Mouse (Mus musculus) heart, adult 18-20 months (tissue): Measurements from ENCODE around the gene Tnfaip1. TPM values are rescaled to one million over a fixed set of nuclear protein-coding genes. Genes with fewer than 3 reads are reported as not detected.
A peak's percentile ranks its signal among the peaks of the same experiment; 100 is the strongest.

Experiments used
- DNase-seq, 2 experiments: peaks; one replicate each; pipeline ENCODE4 v3.0.0; 2021 to 2022; ENCODE audit warnings: mixed read lengths in 1 of 2
- total RNA-seq, 2 experiments: library from RNA; stranded (reverse); gene quantifications; 2 replicates each; pipeline ENCODE4 v1.2.3; 2021

Tnfaip1 gene
- total RNA-seq, 2 experiments from 2014 or later, result 37.6 to 43.3 TPM

DNA sequence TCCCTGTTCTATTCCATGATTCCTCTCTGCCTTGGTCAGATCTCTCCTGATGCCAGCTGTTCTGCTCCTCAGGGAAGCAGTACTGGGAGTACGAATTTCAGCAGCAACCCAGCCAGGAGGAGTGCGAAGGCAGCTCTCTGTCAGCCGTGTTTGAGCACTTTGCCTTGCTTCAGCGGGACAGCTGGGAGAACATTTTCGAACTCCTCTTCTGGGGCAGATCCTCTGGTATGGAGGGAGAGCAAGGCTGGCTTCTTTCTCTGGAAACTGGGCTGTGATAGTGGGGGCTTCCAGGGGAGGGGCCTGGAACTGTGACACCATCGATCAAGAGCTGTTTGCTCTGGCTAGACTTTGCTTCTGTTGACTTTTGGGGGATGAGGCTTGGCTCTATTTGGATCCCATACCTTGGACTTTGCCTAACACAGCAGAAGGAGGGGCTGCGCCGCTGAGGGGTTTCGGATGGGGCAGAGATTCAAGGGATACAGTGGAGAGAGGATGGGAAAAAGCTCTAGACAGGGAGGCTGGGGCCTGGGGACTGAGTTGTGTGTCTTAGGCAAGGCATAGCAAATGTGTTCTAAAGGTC, 35.4 kb downstream of the Tnfaip1 start:
- no peak for DNase-seq

DNA sequence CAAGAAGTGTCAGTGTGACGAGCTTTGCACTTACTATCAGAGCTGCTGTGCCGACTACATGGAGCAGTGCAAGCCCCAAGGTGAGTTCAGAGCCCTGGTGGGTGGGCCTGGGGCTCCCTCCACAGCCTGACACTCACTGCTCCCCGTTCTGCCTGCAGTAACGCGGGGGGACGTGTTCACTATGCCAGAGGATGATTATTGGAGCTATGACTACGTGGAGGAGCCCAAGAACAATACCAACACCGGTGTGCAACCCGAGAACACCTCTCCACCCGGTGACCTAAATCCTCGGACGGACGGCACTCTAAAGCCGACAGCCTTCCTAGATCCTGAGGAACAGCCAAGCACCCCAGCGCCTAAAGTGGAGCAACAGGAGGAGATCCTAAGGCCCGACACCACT, 36.6 kb downstream of the Tnfaip1 start:
- no peak for DNase-seq

- DNase-seq, result peak; percentile 56 to 73
These were observed 37.1 kb downstream of the Tnfaip1 start, which contains the start of gene Vtn for GRCm38 (mm10) chr11:78499004-78499403. TSS of gene Vtn (plus strand) at chr11:78499091.

- peak; percentile 93 to 95 for DNase-seq
These were observed 38.3 kb downstream of the Tnfaip1 start, which contains the start of gene Sarm1 for GRCm38 (mm10) chr11:78497544-78498522. TSS of gene Sarm1 (minus strand) at chr11:78497754.

- no peak for DNase-seq
These were observed 39.0 kb downstream of the Tnfaip1 start for GRCm38 (mm10) chr11:78497071-78497541.

DNA sequence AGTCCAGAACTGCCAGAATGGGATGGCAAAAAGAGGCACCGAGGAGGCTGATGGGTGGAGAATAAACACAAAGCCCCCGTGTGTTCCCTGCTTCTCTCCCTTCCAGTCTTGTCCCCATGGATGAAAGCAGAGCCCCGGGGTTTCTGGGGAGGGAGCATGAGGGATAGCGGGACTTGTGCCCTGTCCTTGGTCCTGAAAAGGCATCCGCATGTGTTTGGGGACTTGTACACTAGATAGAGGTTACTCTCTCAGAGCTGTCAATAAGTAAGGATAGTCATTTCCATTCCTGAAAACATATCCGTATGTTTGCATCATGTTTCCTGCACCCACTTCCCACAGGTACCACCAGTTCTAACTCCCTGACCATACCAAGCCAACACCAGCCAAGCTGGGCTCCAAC, 40.2 kb downstream of the Tnfaip1 start:
- peak in 1 of 2 experiments; percentile 51 for DNase-seq

DNA sequence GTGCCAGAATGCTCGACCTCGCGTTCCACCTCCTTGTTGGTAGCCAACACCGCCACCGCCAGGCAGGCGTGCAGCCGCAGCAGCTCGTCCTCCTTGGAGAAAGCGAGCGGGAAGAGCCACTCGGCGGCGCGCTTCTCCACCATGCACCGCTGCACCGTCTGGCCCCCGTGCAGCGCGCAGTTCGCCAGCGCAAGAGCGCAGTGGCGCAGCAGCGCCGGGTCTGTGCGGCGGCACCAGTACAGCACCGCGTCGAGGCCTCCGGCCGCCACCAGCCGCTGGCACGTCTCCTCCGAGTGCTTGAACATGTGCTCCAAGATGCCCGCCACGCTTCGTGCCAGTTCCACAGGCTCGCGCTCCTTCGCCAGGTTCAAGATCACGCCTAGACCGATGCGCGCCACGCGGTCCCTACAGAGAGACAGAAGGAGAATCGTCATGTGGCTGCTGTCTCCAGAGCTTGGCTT, 45.3 kb downstream of the Tnfaip1 start:
- DNase-seq, result no peak

DNA sequence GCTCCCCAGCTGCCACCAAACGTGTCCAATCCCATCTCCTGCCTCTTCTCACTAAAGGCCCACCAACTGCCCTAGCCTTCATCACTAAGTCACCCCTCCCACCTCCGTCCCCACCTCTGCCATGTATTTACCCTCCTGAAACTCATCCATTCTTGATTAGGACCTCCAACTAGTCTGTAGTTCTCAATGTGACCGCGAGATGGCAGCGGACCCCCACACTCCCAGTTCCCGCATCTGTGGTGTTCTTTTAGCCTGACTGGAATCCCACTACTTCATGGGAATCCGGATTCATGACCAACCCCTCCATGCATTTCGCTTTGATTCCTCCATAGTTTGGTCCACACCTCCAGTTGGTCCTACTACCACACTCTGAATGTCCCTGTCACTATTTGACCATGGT, 48.0 kb downstream of the Tnfaip1 start:
- DNase-seq, result peak; percentile 60 to 87

- DNase-seq, result no peak
These were observed 52.5 kb downstream of the Tnfaip1 start for GRCm38 (mm10) chr11:78483639-78484038.

- no peak for DNase-seq
These were observed 60.8 kb downstream of the Tnfaip1 start for GRCm38 (mm10) chr11:78475289-78475688.

Other genes with a start within 250 kb of the Tnfaip1 start
- under 1 TPM; 0.37 to 0.49 TPM for gene BC030499, start 245.5 kb downstream of the Tnfaip1 start, total RNA-seq
- under 1 TPM; 0.28 to 0.35 TPM for gene Spag5, start 234.8 kb downstream of the Tnfaip1 start, total RNA-seq
- gene Aldoc, start 213.4 kb downstream of the Tnfaip1 start, total RNA-seq, result 1 to 10 TPM in 1 of 2 experiments, under 1 TPM in 1; 0.97 to 1.2 TPM
- 10 to 100 TPM; 24.6 to 26.7 TPM for gene Pigs, start 207.9 kb downstream of the Tnfaip1 start, total RNA-seq
- 1 to 10 TPM; 5.2 to 5.8 TPM for gene Unc119, start 192.8 kb downstream of the Tnfaip1 start, total RNA-seq
- not detected for gene Foxn1, start 149.8 kb downstream of the Tnfaip1 start, total RNA-seq
- gene Slc13a2, start 114.1 kb downstream of the Tnfaip1 start, total RNA-seq, result not detected
- gene Slc46a1, start 70.6 kb downstream of the Tnfaip1 start, total RNA-seq, result 1 to 10 TPM; 2.5 to 2.7 TPM
- under 1 TPM; 0.45 to 0.59 TPM for gene Sarm1, start 38.6 kb downstream of the Tnfaip1 start, total RNA-seq
- 10 to 100 TPM; 15.2 to 18.5 TPM for gene Vtn, start 37.2 kb downstream of the Tnfaip1 start, total RNA-seq
- not detected for gene Sebox, start 32.9 kb downstream of the Tnfaip1 start, total RNA-seq
- 10 to 100 TPM; 10.4 to 12.2 TPM for gene Tmem199, start 24.2 kb downstream of the Tnfaip1 start, total RNA-seq
- gene Poldip2, start 24.1 kb downstream of the Tnfaip1 start, total RNA-seq, result 100 to 1,000 TPM; 150 to 158 TPM
- gene Ift20, start within 50 bp of the Tnfaip1 start, total RNA-seq, result 10 to 100 TPM; 31.9 to 32.6 TPM
- 1 to 10 TPM; 4.2 to 6.1 TPM for gene Tmem97, start 14.4 kb upstream of the Tnfaip1 start, total RNA-seq
- 10 to 100 TPM; 13.1 to 13.2 TPM for gene Nlk, start 161.0 kb upstream of the Tnfaip1 start, total RNA-seq
- gene Ccnq, start 215.4 kb upstream of the Tnfaip1 start, total RNA-seq, result 10 to 100 TPM; 21.0 to 23.5 TPM